Mouse (Mus musculus) gastrocnemius, adult 2 months (tissue): ENCODE measurements around the gene Prokr1. TPM values are rescaled to one million over a fixed set of nuclear protein-coding genes. Genes with fewer than 3 reads are reported as not detected.
"Not testable (repeated sequence)": the region's sequence is repeated elsewhere in the genome, so short reads cannot be mapped to it uniquely, and the experiment has no call there.

Experiments used
- DNase-seq: peaks from one replicate; pipeline ENCODE4 v3.0.0; 2022
- H3K27ac ChIP-seq: fragments of 200-600 bp; 2 replicates; pipeline ENCODE4 v1.8.1; 2022; ENCODE audit warnings: mild to moderate bottlenecking
- H3K4me3 ChIP-seq: fragments of 200-600 bp; 2 replicates; pipeline ENCODE4 v1.8.1; 2022; ENCODE audit warnings: mild to moderate bottlenecking, moderate library complexity
- CTCF ChIP-seq: fragments of 200-600 bp; IDR thresholded peaks from 2 replicates; pipeline ENCODE4 v1.8.1; 2022; ENCODE audit warnings: antibody characterized with exemption, mild to moderate bottlenecking, moderate library complexity
- intact Hi-C: fragments of 180-260 bp; cut with DNase I; formaldehyde crosslinking; loops from one replicate; pipeline ENCODE4 v1.15.1; 2025
- total RNA-seq, 2 experiments: library from RNA; stranded (reverse); gene quantifications; 2 replicates each; pipeline ENCODE4 v1.2.3; 2021

Prokr1 gene
- total RNA-seq, 2 experiments from 2014 or later, result 2.1 to 2.7 TPM

GRCm38 (mm10) chr6:87589718-87590393, 687 bp downstream of the Prokr1 start:
- peak overlapping the region; percentile 78 for H3K27ac ChIP-seq
- peak overlapping the region; percentile 78 for H3K4me3 ChIP-seq
- intact Hi-C loops, result no loop called here
- no peak for TF ChIP-seq CTCF
- DNase-seq, result peak; percentile 25

GRCm38 (mm10) chr6:87583991-87584390, 6.6 kb downstream of the Prokr1 start:
- H3K27ac ChIP-seq, result no peak overlapping the region
- no peak for DNase-seq
- TF ChIP-seq CTCF, result no peak
- intact Hi-C loops, result no loop called here
- H3K4me3 ChIP-seq, result no peak overlapping the region

GRCm38 (mm10) chr6:87583183-87583611, 7.3 kb downstream of the Prokr1 start:
- H3K4me3 ChIP-seq, result no peak overlapping the region
- intact Hi-C loops, result no loop called here
- DNase-seq, result no peak
- no peak for TF ChIP-seq CTCF
- H3K27ac ChIP-seq, result no peak overlapping the region

- Histone ChIP-seq H3K27ac (peak overlapping the region; percentile 35; the same call in 1 of the 2 replicates), H3K4me3 (no peak overlapping the region)
- TF ChIP-seq CTCF, result no peak
- intact Hi-C loops, result no loop called here
- DNase-seq, result peak; percentile 62
Measured at GRCm38 (mm10) chr6:87582456-87582855, 8.1 kb downstream of the Prokr1 start.

GRCm38 (mm10) chr6:87581581-87581980, 9.0 kb downstream of the Prokr1 start:
- intact Hi-C loops, result no loop called here
- no peak overlapping the region for H3K4me3 ChIP-seq
- no peak for DNase-seq
- TF ChIP-seq CTCF, result no peak
- no peak overlapping the region for H3K27ac ChIP-seq

- intact Hi-C loops, result no loop called here
- no peak overlapping the region for H3K4me3 ChIP-seq
- no peak for TF ChIP-seq CTCF
- no peak overlapping the region for H3K27ac ChIP-seq
- DNase-seq, result no peak
Measured at GRCm38 (mm10) chr6:87581071-87581470, 9.5 kb downstream of the Prokr1 start.

GRCm38 (mm10) chr6:87578247-87578646, 12.3 kb downstream of the Prokr1 start:
- intact Hi-C loops, result no loop called here
- DNase-seq, result no peak
- TF ChIP-seq CTCF, result peak; percentile 21; the same call in 1 of the 2 replicates
- no peak overlapping the region for H3K4me3 ChIP-seq
- no peak overlapping the region for H3K27ac ChIP-seq

GRCm38 (mm10) chr6:87576648-87577330, 13.8 kb downstream of the Prokr1 start:
- H3K4me3 ChIP-seq, result no peak overlapping the region
- no peak overlapping the region for H3K27ac ChIP-seq
- no peak for TF ChIP-seq CTCF
- DNase-seq, result no peak
- intact Hi-C loops, result no loop called here

GRCm38 (mm10) chr6:87571863-87572262, 18.7 kb downstream of the Prokr1 start:
- intact Hi-C loops, DNase-seq, H3K27ac ChIP-seq, H3K4me3 ChIP-seq: not testable (repeated sequence)

GRCm38 (mm10) chr6:87567686-87568593, 22.6 kb downstream of the Prokr1 start:
- H3K27ac ChIP-seq, result peak overlapping the region; percentile 73
- TF ChIP-seq CTCF, result peak; percentile 8; the same call in 1 of the 2 replicates
- H3K4me3 ChIP-seq, result no peak overlapping the region
- intact Hi-C loops, result no loop called here
- peak; percentile 67 for DNase-seq

GRCm38 (mm10) chr6:87565166-87565565, 25.4 kb downstream of the Prokr1 start:
- peak overlapping the region; percentile 60 for H3K27ac ChIP-seq
- peak; percentile 40 for DNase-seq
- H3K4me3 ChIP-seq, result no peak overlapping the region
- intact Hi-C loops, result no loop called here
- no peak for TF ChIP-seq CTCF

GRCm38 (mm10) chr6:87564356-87564755, 26.2 kb downstream of the Prokr1 start:
- no peak for TF ChIP-seq CTCF
- no peak for DNase-seq
- intact Hi-C loops, result no loop called here
- Histone ChIP-seq H3K27ac (0 out of 2 replicates have a peak overlapping the region, but pooled peaks have one; percentile 12), H3K4me3 (no peak overlapping the region)
